Mouse (Mus musculus) colon, adult 2 months (tissue): ENCODE data around the gene Rhox3c. TPM values are rescaled to one million over a fixed set of nuclear protein-coding genes. Genes with fewer than 3 reads are reported as not detected.

ENCODE experiments used
- polyA plus RNA-seq: library from polyadenylated mRNA; depleted of rRNA; stranded (reverse); fragments of >200 nt; gene quantifications from 2 replicates; pipeline ENCODE4 v1.2.3, GENCODE M21; 2012; rRNA removed

The Rhox3c gene
- polyA plus RNA-seq: not detected in 2 replicates

DNA sequence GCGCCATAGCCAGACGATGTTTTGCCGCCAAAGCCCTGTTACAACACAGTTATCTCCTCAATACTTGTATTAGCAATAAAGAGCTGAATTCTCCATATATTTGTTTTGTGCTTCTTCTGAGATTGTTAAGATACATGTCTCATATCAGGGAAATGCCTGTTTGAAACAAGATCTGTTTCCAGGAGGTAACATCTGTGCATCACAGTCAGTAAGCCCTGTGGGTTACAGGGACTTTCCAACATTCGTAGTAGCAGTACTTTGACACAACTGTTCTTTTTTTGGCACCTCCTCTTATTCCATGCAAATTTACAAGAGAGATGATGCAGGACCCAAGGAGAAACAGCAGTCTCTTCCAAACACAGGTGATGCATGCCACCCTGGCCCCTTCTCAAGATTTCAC is at the start of gene Rhox3c:
Rhox3c (plus strand) TSS at position 301 of the 400 bp plus-strand sequence.

DNA sequence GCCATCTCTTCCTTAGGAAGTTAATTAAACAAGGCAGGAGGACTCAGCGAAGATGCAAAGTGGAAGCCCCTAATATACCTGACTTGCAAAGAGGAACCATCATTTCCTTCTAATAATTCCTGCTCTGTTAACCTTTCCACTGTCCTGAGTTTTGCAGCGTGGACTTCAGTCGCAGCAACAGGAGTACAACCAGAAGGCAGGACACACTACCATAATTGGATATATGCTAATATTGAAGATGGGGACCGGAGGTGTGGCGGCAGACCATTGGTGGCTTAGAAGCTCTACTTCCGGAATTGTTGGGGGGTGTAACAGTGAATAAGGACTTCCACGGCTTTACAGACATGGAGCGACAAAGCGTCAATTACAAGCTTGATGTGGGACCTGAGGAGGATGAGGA is 46.6 kb upstream of the Rhox3c start, which contains the start of gene Rhox2b:
Rhox2b (plus strand) TSS at position 301 of the 400 bp plus-strand sequence.

DNA sequence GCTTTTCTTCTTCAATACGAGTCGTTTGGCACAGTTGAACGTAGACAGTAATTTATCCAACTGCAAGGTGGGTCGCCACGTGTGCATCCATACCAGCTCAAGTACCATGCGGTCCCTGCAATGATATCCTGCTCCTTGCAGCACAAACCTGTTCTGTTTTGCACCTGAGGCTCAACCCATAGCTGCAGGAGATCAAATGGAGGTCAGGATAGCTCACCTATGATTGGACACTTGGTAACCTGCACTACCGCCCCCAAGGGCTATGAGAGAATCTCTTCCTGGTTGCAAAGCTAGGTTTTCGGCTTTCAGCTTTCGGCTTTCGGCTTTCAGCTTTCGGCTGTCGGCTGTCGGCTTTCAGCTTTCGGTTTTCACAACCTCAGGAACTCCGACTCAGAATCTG is 26.2 kb upstream of the Rhox3c start, which contains the start of gene Rhox4b:
Rhox4b (plus strand) TSS at position 301 of the 400 bp plus-strand sequence.

DNA sequence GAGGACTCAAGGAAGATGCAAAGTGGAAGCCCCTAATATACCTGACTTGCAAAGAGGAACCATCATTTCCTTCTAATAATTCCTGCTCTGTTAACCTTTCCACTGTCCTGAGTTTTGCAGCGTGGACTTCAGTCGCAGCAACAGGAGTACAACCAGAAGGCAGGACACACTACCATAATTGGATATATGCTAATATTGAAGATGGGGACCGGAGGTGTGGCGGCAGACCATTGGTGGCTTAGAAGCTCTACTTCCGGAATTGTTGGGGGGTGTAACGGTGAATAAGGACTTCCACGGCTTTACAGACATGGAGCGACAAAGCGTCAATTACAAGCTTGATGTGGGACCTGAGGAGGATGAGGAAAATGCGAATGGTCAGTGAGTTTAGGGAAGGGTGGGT is 5.0 kb upstream of the Rhox3c start, which contains the start of gene Rhox2c:
Rhox2c (plus strand) TSS at position 301 of the 400 bp plus-strand sequence.

DNA sequence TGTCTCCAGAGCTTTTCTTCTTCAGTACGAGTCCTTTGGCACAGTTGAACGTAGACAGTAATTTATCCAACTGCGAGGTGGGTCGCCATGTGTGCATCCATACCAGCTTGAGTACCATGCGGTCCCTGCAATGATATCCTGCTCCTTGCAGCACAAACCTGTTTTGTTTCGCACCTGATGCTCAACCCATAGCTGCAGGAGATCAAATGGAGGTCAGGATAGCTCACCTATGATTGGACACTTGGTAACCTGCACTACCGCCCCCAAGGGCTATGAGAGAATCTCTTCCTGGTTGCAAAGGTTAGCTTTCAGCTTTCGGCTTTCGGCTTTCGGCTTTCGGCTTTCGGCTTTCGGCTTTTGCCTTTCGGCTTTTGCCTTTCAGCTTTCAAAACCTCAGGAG is 21.7 kb downstream of the Rhox3c start, which contains the start of gene Rhox4c:
Rhox4c (plus strand) TSS at position 301 of the 400 bp plus-strand sequence.

DNA sequence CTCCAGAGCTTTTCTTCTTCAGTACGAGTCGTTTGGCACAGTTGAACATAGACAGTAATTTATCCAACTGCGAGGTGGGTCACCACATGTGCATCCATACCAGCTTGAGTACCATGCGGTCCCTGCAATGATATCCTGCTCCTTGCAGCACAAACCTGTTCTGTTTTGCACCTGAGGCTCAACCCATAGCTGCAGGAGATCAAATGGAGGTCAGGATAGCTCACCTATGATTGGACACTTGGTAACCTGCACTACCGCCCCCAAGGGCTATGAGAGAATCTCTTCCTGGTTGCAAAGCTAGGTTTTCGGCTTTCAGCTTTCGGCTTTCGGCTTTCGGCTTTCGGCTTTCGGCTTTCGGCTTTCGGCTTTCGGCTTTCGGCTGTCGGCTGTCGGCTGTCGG is 55.7 kb downstream of the Rhox3c start, which contains the start of gene Rhox4d:
Rhox4d (plus strand) TSS at position 301 of the 400 bp plus-strand sequence.

Other genes starting within 250 kb of the Rhox3c start
- not detected in 2 replicates for gene Gm9, start 247.5 kb upstream of the Rhox3c start, polyA plus RNA-seq
- not detected in 2 replicates for gene Rhox1, start 236.3 kb upstream of the Rhox3c start, polyA plus RNA-seq
- not detected in 2 replicates for gene Rhox2a, start 213.6 kb upstream of the Rhox3c start, polyA plus RNA-seq
- not detected in 2 replicates for gene Rhox3a, start 208.7 kb upstream of the Rhox3c start, polyA plus RNA-seq
- not detected in 2 replicates for gene Rhox4a, start 193.2 kb upstream of the Rhox3c start, polyA plus RNA-seq
- not detected in 2 replicates for gene Rhox3a2, start 78.6 kb upstream of the Rhox3c start, polyA plus RNA-seq
- gene Rhox4a2, start 67.7 kb upstream of the Rhox3c start, polyA plus RNA-seq: not detected in 2 replicates
- not detected in 2 replicates for gene Rhox2b, start 46.5 kb upstream of the Rhox3c start, polyA plus RNA-seq
- not detected in 2 replicates for gene Rhox4b, start 26.1 kb upstream of the Rhox3c start, polyA plus RNA-seq
- not detected in 2 replicates for gene Rhox2c, start 4.9 kb upstream of the Rhox3c start, polyA plus RNA-seq
- gene Rhox4c, start 21.8 kb downstream of the Rhox3c start, polyA plus RNA-seq: not detected in 2 replicates
- gene Rhox2d, start 34.8 kb downstream of the Rhox3c start, polyA plus RNA-seq: not detected in 2 replicates
- gene Rhox4d, start 55.8 kb downstream of the Rhox3c start, polyA plus RNA-seq: not detected in 2 replicates
- not detected in 2 replicates for gene Rhox2e, start 71.9 kb downstream of the Rhox3c start, polyA plus RNA-seq
- gene Rhox3e, start 83.4 kb downstream of the Rhox3c start, polyA plus RNA-seq: not detected in 2 replicates
- not detected in 2 replicates for gene Rhox4e, start 98.8 kb downstream of the Rhox3c start, polyA plus RNA-seq
- not detected in 2 replicates for gene Rhox2f, start 112.8 kb downstream of the Rhox3c start, polyA plus RNA-seq
- not detected in 2 replicates for gene Rhox3f, start 122.4 kb downstream of the Rhox3c start, polyA plus RNA-seq
- gene Rhox4f, start 149.1 kb downstream of the Rhox3c start, polyA plus RNA-seq: not detected in 2 replicates
- gene Rhox3g, start 170.0 kb downstream of the Rhox3c start, polyA plus RNA-seq: not detected in 2 replicates
- not detected in 2 replicates for gene Rhox2g, start 184.9 kb downstream of the Rhox3c start, polyA plus RNA-seq
- not detected in 2 replicates for gene Rhox4g, start 192.7 kb downstream of the Rhox3c start, polyA plus RNA-seq
- not detected in 2 replicates for gene Rhox3h, start 210.2 kb downstream of the Rhox3c start, polyA plus RNA-seq
- not detected in 2 replicates for gene Rhox2h, start 214.7 kb downstream of the Rhox3c start, polyA plus RNA-seq